Mouse (Mus musculus): ENCODE data around the gene Krt71. TPM values are rescaled to one million over a fixed set of nuclear protein-coding genes. Genes with fewer than 3 reads are reported as not detected.

The Krt71 gene
- polyA plus RNA-seq, 1 experiment from 2014 or later = not detected

- H3K27ac ChIP-seq (ENCODE audit: low read depth) = no peak overlapping the region
- H3K36me3 ChIP-seq (ENCODE audit: insufficient read depth) = no peaks in the 10 kb centered on the region
- ATAC-seq (ENCODE audit: insufficient read depth) (no peak), DNase-seq (no peak)
- no peaks in the 10 kb centered on the region for H3K4me1 ChIP-seq (ENCODE audit: insufficient read depth)
- no peaks in the 10 kb centered on the region for H3K27me3 ChIP-seq (ENCODE audit: insufficient read depth, low read length)
- H3K9ac ChIP-seq = no peak overlapping the region
- no peak for TF ChIP-seq CTCF (IDR thresholded peaks at IDR 0.05; ENCODE audit: low read depth)
- no peak overlapping the region for H3K4me2 ChIP-seq
- 60% methylated on average over 2 of the region's 2 CpGs for whole genome bisulfite sequencing
- no peak overlapping the region for H3K4me3 ChIP-seq (ENCODE audit: low read depth, low read length)
- no peaks in the 10 kb centered on the region for H3K9me3 ChIP-seq (ENCODE audit: low read depth, low read length)
These were observed 54.7 kb downstream of the Krt71 start for GRCm38 (mm10) chr15:101688161-101688560.

Small RNAs within 50 kb of the gene (microRNA-seq; reads per million reads assigned to microRNA genes)
- not detected for gene Gm44323 (ENCODE audit: borderline number of aligned reads)
- not detected for gene Gm44342 (ENCODE audit: borderline number of aligned reads)

Other genes with a start within 250 kb of the Krt71 start
- gene Gm49425, start 225.8 kb downstream of the Krt71 start, polyA plus RNA-seq (2014; fragmentation: Nextera tagmentation; extraction: Ambion mirVana) = not detected in 2 replicates
- not detected in 2 replicates for gene Krt84, start 210.3 kb downstream of the Krt71 start, polyA plus RNA-seq (2014; fragmentation: Nextera tagmentation; extraction: Ambion mirVana)
- not detected in 2 replicates for gene Krt82, start 192.4 kb downstream of the Krt71 start, polyA plus RNA-seq (2014; fragmentation: Nextera tagmentation; extraction: Ambion mirVana)
- 0.07 TPM in 1 of 2 replicates, not detected in the other for gene Krt90, start 180.2 kb downstream of the Krt71 start, polyA plus RNA-seq (2014; fragmentation: Nextera tagmentation; extraction: Ambion mirVana)
- gene Krt75, start 169.2 kb downstream of the Krt71 start, polyA plus RNA-seq (2014; fragmentation: Nextera tagmentation; extraction: Ambion mirVana) = not detected in 2 replicates
- not detected in 2 replicates for gene Gm5414, start 114.9 kb downstream of the Krt71 start, polyA plus RNA-seq (2014; fragmentation: Nextera tagmentation; extraction: Ambion mirVana)
- not detected in 2 replicates for gene Gm5478, start 95.7 kb downstream of the Krt71 start, polyA plus RNA-seq (2014; fragmentation: Nextera tagmentation; extraction: Ambion mirVana)
- not detected in 2 replicates for gene Krt6b, start 62.8 kb downstream of the Krt71 start, polyA plus RNA-seq (2014; fragmentation: Nextera tagmentation; extraction: Ambion mirVana)
- gene Krt6a, start 48.8 kb downstream of the Krt71 start, polyA plus RNA-seq (2014; fragmentation: Nextera tagmentation; extraction: Ambion mirVana) = not detected in 2 replicates
- gene Krt5, start 30.2 kb downstream of the Krt71 start, polyA plus RNA-seq (2014; fragmentation: Nextera tagmentation; extraction: Ambion mirVana) = not detected in 2 replicates
- gene Krt72, start 43.4 kb upstream of the Krt71 start, polyA plus RNA-seq (2014; fragmentation: Nextera tagmentation; extraction: Ambion mirVana) = not detected in 2 replicates
- gene Krt73, start 59.2 kb upstream of the Krt71 start, polyA plus RNA-seq (2014; fragmentation: Nextera tagmentation; extraction: Ambion mirVana) = not detected in 2 replicates
- not detected in 2 replicates for gene Krt2, start 75.1 kb upstream of the Krt71 start, polyA plus RNA-seq (2014; fragmentation: Nextera tagmentation; extraction: Ambion mirVana)
- gene Krt1, start 107.7 kb upstream of the Krt71 start, polyA plus RNA-seq (2014; fragmentation: Nextera tagmentation; extraction: Ambion mirVana) = 0.30 and 0.76 TPM in 2 replicates
- gene Krt77, start 126.6 kb upstream of the Krt71 start, polyA plus RNA-seq (2014; fragmentation: Nextera tagmentation; extraction: Ambion mirVana) = not detected in 2 replicates
- not detected in 2 replicates for gene Krt76, start 149.8 kb upstream of the Krt71 start, polyA plus RNA-seq (2014; fragmentation: Nextera tagmentation; extraction: Ambion mirVana)
- gene Krt4, start 181.6 kb upstream of the Krt71 start, polyA plus RNA-seq (2014; fragmentation: Nextera tagmentation; extraction: Ambion mirVana) = 0.97 and 1.3 TPM in 2 replicates
- gene Krt79, start 197.2 kb upstream of the Krt71 start, polyA plus RNA-seq (2014; fragmentation: Nextera tagmentation; extraction: Ambion mirVana) = 0.20 and 0.22 TPM in 2 replicates
- gene Krt78, start 211.2 kb upstream of the Krt71 start, polyA plus RNA-seq (2014; fragmentation: Nextera tagmentation; extraction: Ambion mirVana) = 0.05 TPM in 2 replicates

Measured in lung, embryonic 14.5 days (tissue).